In the genomic region with DNA sequence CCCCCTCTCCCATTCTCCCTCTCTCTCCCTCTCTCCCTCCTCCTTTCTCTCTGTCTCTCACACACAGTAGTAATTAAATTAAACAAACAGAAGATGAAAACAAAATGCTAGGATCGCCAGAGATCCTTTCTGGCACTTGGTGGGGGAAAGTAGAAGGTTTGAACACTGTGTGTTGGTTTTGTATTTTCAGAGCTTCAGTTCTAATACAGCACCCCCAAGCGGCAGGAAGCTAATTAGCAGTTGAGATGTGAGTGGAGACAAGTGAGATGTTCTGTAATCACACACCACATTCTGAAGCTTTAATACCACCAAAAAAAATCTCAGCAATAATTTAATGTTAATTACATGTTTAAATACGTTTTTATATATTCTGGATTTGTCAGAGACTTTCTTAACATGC, we compare ENCODE assay signal across 9 mouse cellular contexts. TPM values are rescaled to one million over a fixed set of nuclear protein-coding genes. Genes with fewer than 3 reads are reported as not detected.
DNase-seq lines count a peak whose midpoint lies in the region; ATAC-seq lines count a peak whose summit lies in the region.
"Had no signal": no experiment of that assay in that cellular context is flagged by ENCODE, and none has a peak within 500 bp of the region (broad histone marks: within the 10 kb centered on the region; RNA-seq: fewer than 3 reads in every experiment).

No protein-coding gene starts in this region.

- no peak overlapping the region for H3K4me2 ChIP-seq in intestine, embryonic 14.5 days (ENCODE audit: low read length)
- no peak overlapping the region for H3K4me2 ChIP-seq in intestine, embryonic 16.5 days (ENCODE audit: low read depth, low read length)
- H3K4me2 ChIP-seq: embryonic facial prominence, embryonic 12.5 days; neural tube, embryonic 12.5 days had no signal

- H3K9me3 ChIP-seq in intestine, embryonic 14.5 days (ENCODE audit: control insufficient read depth, low read length) = no peaks in the 10 kb centered on the region
- H3K9me3 ChIP-seq in intestine, embryonic 16.5 days (ENCODE audit: control insufficient read depth, low read length) = no peaks in the 10 kb centered on the region
- no peaks in the 10 kb centered on the region for H3K9me3 ChIP-seq in limb, embryonic 10.5 days (replicated peaks)
- H3K9me3 ChIP-seq: embryonic facial prominence, embryonic 12.5 days; neural tube, embryonic 12.5 days had no signal

- WGBS in intestine, embryonic 14.5 days = 25% methylated on average over 3 of the region's 3 CpGs
- WGBS in intestine, embryonic 16.5 days = 21% methylated on average over 3 of the region's 3 CpGs
- WGBS in limb, embryonic 10.5 days = 31% methylated on average over 3 of the region's 3 CpGs

- H3K4me3 ChIP-seq in intestine, embryonic 14.5 days (ENCODE audit: low read depth, low read length) = no peak overlapping the region
- H3K4me3 ChIP-seq in intestine, embryonic 16.5 days (ENCODE audit: low read length) = no peak overlapping the region
- no peak overlapping the region for H3K4me3 ChIP-seq in limb, embryonic 10.5 days
- H3K4me3 ChIP-seq: embryonic facial prominence, embryonic 12.5 days; neural tube, embryonic 12.5 days had no signal

- H3K27me3 ChIP-seq in intestine, embryonic 14.5 days (replicated peaks; ENCODE audit: control insufficient read depth, insufficient read depth, low read length) = no peaks in the 10 kb centered on the region
- H3K27me3 ChIP-seq in intestine, embryonic 16.5 days (replicated peaks; ENCODE audit: control insufficient read depth, insufficient read depth, low read length) = no peaks in the 10 kb centered on the region
- peaks cover 17% of the 10 kb centered on the region for H3K27me3 ChIP-seq in limb, embryonic 10.5 days (ENCODE audit: low read depth, poor library complexity, severe bottlenecking)
- H3K27me3 ChIP-seq: embryonic facial prominence, embryonic 12.5 days; neural tube, embryonic 12.5 days had no signal

- H3K36me3 ChIP-seq in intestine, embryonic 14.5 days (ENCODE audit: control insufficient read depth, insufficient read depth, low read length) = peaks cover 48% of the 10 kb centered on the region
- H3K36me3 ChIP-seq in intestine, embryonic 16.5 days (ENCODE audit: control insufficient read depth, insufficient read depth, low read length) = peaks cover 3% of the 10 kb centered on the region; the same call in 1 of the 2 replicates
- peaks cover 86% of the 10 kb centered on the region for H3K36me3 ChIP-seq in limb, embryonic 10.5 days

- ATAC-seq in intestine, embryonic 14.5 days (replicated peaks; ENCODE audit: low FRiP score, low TSS enrichment, low read depth) = no peak
- ATAC-seq in intestine, embryonic 16.5 days = no peak

- H3K9ac ChIP-seq in intestine, embryonic 14.5 days (ENCODE audit: low read length) = no peak overlapping the region
- no peak overlapping the region for H3K9ac ChIP-seq in intestine, embryonic 16.5 days (ENCODE audit: low read depth, low read length)
- H3K9ac ChIP-seq: embryonic facial prominence, embryonic 12.5 days; neural tube, embryonic 12.5 days had no signal

- H3K27ac ChIP-seq in intestine, embryonic 14.5 days (ENCODE audit: low read depth) = no peak overlapping the region
- H3K27ac ChIP-seq in intestine, embryonic 16.5 days (ENCODE audit: low read length) = no peak overlapping the region
- H3K27ac ChIP-seq in limb, embryonic 10.5 days = no peak overlapping the region
- H3K27ac ChIP-seq: embryonic facial prominence, embryonic 12.5 days; neural tube, embryonic 12.5 days had no signal

- peak; percentile 77 for DNase-seq in intestine, embryonic 14.5 days (ENCODE audit: low spot score)
- DNase-seq in urinary bladder, postnatal 36 days (ENCODE audit: low spot score in 2 of 2) = peak; percentile 30 to 46
- DNase-seq in urinary bladder, adult 2 months (ENCODE audit: low spot score) = no peak
- peak; percentile 42 to 53 for DNase-seq in cerebellum, postnatal 36 days
- DNase-seq in limb, embryonic 10.5 days (ENCODE audit: low spot score) = peak; percentile 44
- peak; percentile 19 for DNase-seq in thymus, postnatal 14 days

- H3K4me1 ChIP-seq in intestine, embryonic 14.5 days (replicated peaks; ENCODE audit: control insufficient read depth, insufficient read depth, low read length) = no peaks in the 10 kb centered on the region
- H3K4me1 ChIP-seq in intestine, embryonic 16.5 days (ENCODE audit: control insufficient read depth, insufficient read depth, low read length) = no peaks in the 10 kb centered on the region
- H3K4me1 ChIP-seq in limb, embryonic 10.5 days = 0 out of 2 replicates have a peak, but pooled peaks cover 2% of the 10 kb centered on the region
- H3K4me1 ChIP-seq: embryonic facial prominence, embryonic 12.5 days; neural tube, embryonic 12.5 days had no signal

RNA-seq across cellular contexts. Expression of a gene that starts 16.0 kb away (rescaled TPM):
- 21.0 and 25.4 TPM in 2 replicates for polyA plus RNA-seq in intestine, embryonic 14.5 days (2014; fragmentation: Nextera tagmentation; extraction: Ambion mirVana)
- polyA plus RNA-seq in intestine, embryonic 16.5 days (2015; fragmentation: Nextera tagmentation; extraction: Ambion mirVana) = 10.7 and 10.9 TPM in 2 replicates
- polyA plus RNA-seq in urinary bladder, adult 2 months (2012; rRNA removed) = 22.6 and 25.4 TPM in 2 replicates
- 40.8 and 44.8 TPM in 2 replicates for polyA plus RNA-seq in limb, embryonic 10.5 days (2016; fragmentation: Nextera tagmentation; extraction: Ambion mirVana)

RNA-seq across cellular contexts. Expression of a gene that starts 29.2 kb away (rescaled TPM):
- 49.8 and 64.5 TPM in 2 replicates for polyA plus RNA-seq in intestine, embryonic 14.5 days (2014; fragmentation: Nextera tagmentation; extraction: Ambion mirVana)
- polyA plus RNA-seq in intestine, embryonic 16.5 days (2015; fragmentation: Nextera tagmentation; extraction: Ambion mirVana) = 5.0 and 5.2 TPM in 2 replicates
- polyA plus RNA-seq in urinary bladder, adult 2 months (2012; rRNA removed) = 20.0 and 22.8 TPM in 2 replicates
- 96.5 and 109 TPM in 2 replicates for polyA plus RNA-seq in limb, embryonic 10.5 days (2016; fragmentation: Nextera tagmentation; extraction: Ambion mirVana)
